18 mouse cellular contexts compared by ENCODE assay signal in the genomic region with DNA sequence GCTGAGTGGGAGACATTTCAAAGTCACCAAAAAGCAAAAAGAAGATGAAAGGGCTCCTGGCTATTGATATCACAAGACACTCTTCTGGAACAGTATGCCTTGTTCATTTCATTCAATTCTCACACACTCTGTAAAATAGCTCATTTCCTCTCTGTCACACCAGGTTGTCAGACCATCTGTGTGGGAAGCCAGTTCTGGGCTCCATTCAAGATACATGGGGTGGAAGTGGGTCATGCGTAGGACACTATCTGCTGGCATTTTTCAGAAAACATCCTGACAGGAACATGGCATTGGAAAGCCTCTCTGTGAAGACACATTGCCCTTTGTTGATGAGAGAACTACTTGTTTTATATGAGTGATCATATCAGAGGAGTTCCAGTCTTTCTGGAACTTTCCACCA.
A peak's percentile ranks its signal among the peaks of the same experiment; 100 is the strongest.
DNase-seq lines count a peak whose midpoint lies in the region; ATAC-seq and TF ChIP-seq lines count a peak whose summit lies in the region.
"Had no signal": no experiment of that assay in that cellular context is flagged by ENCODE, and none has a peak within 500 bp of the region (broad histone marks: within the 10 kb centered on the region; RNA-seq: fewer than 3 reads in every experiment).

No protein-coding gene starts in this region.

- no peaks in the 10 kb centered on the region for H3K36me3 ChIP-seq in forebrain, postnatal 0 days (ENCODE audit: insufficient read depth)
- H3K36me3 ChIP-seq in forebrain, embryonic 10.5 days (replicated peaks): no peaks in the 10 kb centered on the region
- H3K36me3 ChIP-seq: embryonic facial prominence, embryonic 13.5 days; heart, embryonic 12.5 days; hindbrain, embryonic 15.5 days; kidney, embryonic 15.5 days; lung, embryonic 15.5 days; neural tube, embryonic 13.5 days had no signal

- no peak for TF ChIP-seq POLR2A in lung, adult 2 months (IDR thresholded peaks at IDR 0.05; ENCODE audit: borderline replicate concordance, extremely low read depth, low read depth, low read length)

- TF ChIP-seq CTCF in forebrain, postnatal 0 days (IDR thresholded peaks at IDR 0.05; ENCODE audit: low read depth): no peak
- no peak for TF ChIP-seq CTCF in lung, adult 2 months (IDR thresholded peaks at IDR 0.05; ENCODE audit: insufficient read depth, low read length)

- no peaks in the 10 kb centered on the region for H3K27me3 ChIP-seq in forebrain, postnatal 0 days (ENCODE audit: insufficient read depth, low read length)
- no peaks in the 10 kb centered on the region for H3K27me3 ChIP-seq in forebrain, embryonic 10.5 days (ENCODE audit: poor library complexity, severe bottlenecking)
- H3K27me3 ChIP-seq: embryonic facial prominence, embryonic 13.5 days; heart, embryonic 12.5 days; hindbrain, embryonic 15.5 days; kidney, embryonic 15.5 days; lung, embryonic 15.5 days; neural tube, embryonic 13.5 days had no signal

- H3K27ac ChIP-seq in forebrain, postnatal 0 days (ENCODE audit: low read depth, low read length): no peak overlapping the region
- no peak overlapping the region for H3K27ac ChIP-seq in forebrain, embryonic 10.5 days
- H3K27ac ChIP-seq: embryonic facial prominence, embryonic 13.5 days; hindbrain, embryonic 15.5 days; kidney, embryonic 15.5 days; lung, embryonic 15.5 days; neural tube, embryonic 13.5 days had no signal

- no peak overlapping the region for H3K4me2 ChIP-seq in forebrain, postnatal 0 days (ENCODE audit: low read depth)
- H3K4me2 ChIP-seq: embryonic facial prominence, embryonic 13.5 days; heart, embryonic 12.5 days; hindbrain, embryonic 15.5 days; kidney, embryonic 15.5 days; lung, embryonic 15.5 days; neural tube, embryonic 13.5 days had no signal

- H3K9ac ChIP-seq in forebrain, postnatal 0 days: no peak overlapping the region
- H3K9ac ChIP-seq: embryonic facial prominence, embryonic 13.5 days; heart, embryonic 12.5 days; hindbrain, embryonic 15.5 days; kidney, embryonic 15.5 days; lung, embryonic 15.5 days; neural tube, embryonic 13.5 days had no signal

- no peak overlapping the region for H3K4me3 ChIP-seq in forebrain, postnatal 0 days (ENCODE audit: low read depth, low read length)
- H3K4me3 ChIP-seq in forebrain, embryonic 10.5 days: no peak overlapping the region
- no peak overlapping the region for H3K4me3 ChIP-seq in lung, adult 2 months (replicated peaks; ENCODE audit: extremely low read depth, low read depth, low read length)
- H3K4me3 ChIP-seq: embryonic facial prominence, embryonic 13.5 days; heart, embryonic 12.5 days; hindbrain, embryonic 15.5 days; kidney, embryonic 15.5 days; lung, embryonic 15.5 days; megakaryocyte, embryonic 14.5 days; neural tube, embryonic 13.5 days had no signal

- peak; percentile 82 for ATAC-seq in forebrain, postnatal 0 days
- ATAC-seq: intestine, embryonic 16.5 days had no signal

- H3K9me3 ChIP-seq in forebrain, postnatal 0 days (ENCODE audit: low read length): no peaks in the 10 kb centered on the region
- H3K9me3 ChIP-seq in forebrain, embryonic 10.5 days: no peaks in the 10 kb centered on the region
- H3K9me3 ChIP-seq: embryonic facial prominence, embryonic 13.5 days; heart, embryonic 12.5 days; hindbrain, embryonic 15.5 days; kidney, embryonic 15.5 days; lung, embryonic 15.5 days; megakaryocyte, embryonic 14.5 days; neural tube, embryonic 13.5 days had no signal

- no peaks in the 10 kb centered on the region for H3K4me1 ChIP-seq in forebrain, postnatal 0 days (ENCODE audit: insufficient read depth)
- peaks cover 25% of the 10 kb centered on the region for H3K4me1 ChIP-seq in forebrain, embryonic 10.5 days
- no peaks in the 10 kb centered on the region for H3K4me1 ChIP-seq in lung, adult 2 months (ENCODE audit: control insufficient read depth, insufficient read depth, low read length)
- H3K4me1 ChIP-seq: embryonic facial prominence, embryonic 13.5 days; heart, embryonic 12.5 days; kidney, embryonic 15.5 days; megakaryocyte, embryonic 14.5 days had no signal

- WGBS in forebrain, postnatal 0 days: 67% methylated on average over 1 of the region's 1 CpGs
- WGBS in forebrain, embryonic 10.5 days: 98% methylated on average over 1 of the region's 1 CpGs
- WGBS in lung, adult 2 months: 68% methylated on average over 1 of the region's 1 CpGs

- peak; percentile 27 for DNase-seq in forebrain, postnatal 0 days
- DNase-seq in forebrain, embryonic 10.5 days (ENCODE audit: extremely low spot score, low spot score): no peak
- DNase-seq in right cerebral cortex, adult 18-20 months: peak; percentile 39
- no peak for DNase-seq in right cerebral cortex, postnatal 4 days
- peak; percentile 37 to 72 for DNase-seq in layer of hippocampus, adult 18-20 months (ENCODE audit: low spot score in 2 of 2)
- no peak for DNase-seq in lung, adult 2 months
- DNase-seq in urinary bladder, postnatal 4 days (ENCODE audit: low spot score in 2 of 2): no peak
- DNase-seq in retina, embryonic 14.5 days (ENCODE audit: low spot score): no peak
- DNase-seq: heart, postnatal 36 days; thymus, postnatal 36 days had no signal

Comparison
In these comparisons a context has a peak if more than half of its experiments do, and no peak if none do; other contexts are left out.
1. DNase-seq: peak in forebrain, postnatal 0 days (single experiment), right cerebral cortex, adult 18-20 months (single experiment) and layer of hippocampus, adult 18-20 months (2 of 2); none in forebrain, embryonic 10.5 days (single experiment), right cerebral cortex, postnatal 4 days (single experiment), lung, adult 2 months (single experiment), urinary bladder, postnatal 4 days (0 of 2) and retina, embryonic 14.5 days (single experiment).